Mouse (Mus musculus): ENCODE data around the gene F2. TPM values are rescaled to one million over a fixed set of nuclear protein-coding genes. Genes with fewer than 3 reads are reported as not detected.
"Not testable (repeated sequence)": the region's sequence is repeated elsewhere in the genome, so short reads cannot be mapped to it uniquely, and the experiment has no call there.

Gene F2
- polyA plus RNA-seq, 1 experiment from 2014 or later: 1.8 TPM

- H3K27ac ChIP-seq (ENCODE audit: low read length): no peak overlapping the region
- WGBS: 90% methylated on average over 5 of the region's 5 CpGs
- H3K27me3 ChIP-seq (ENCODE audit: insufficient read depth, low read length): no peaks in the 10 kb centered on the region
- no peaks in the 10 kb centered on the region for H3K9me3 ChIP-seq (ENCODE audit: low read length)
- peaks cover 43% of the 10 kb centered on the region for H3K36me3 ChIP-seq (ENCODE audit: insufficient read depth, low read length)
- H3K4me2 ChIP-seq (replicated peaks; ENCODE audit: low read depth, low read length): no peak overlapping the region
- H3K9ac ChIP-seq (replicated peaks; ENCODE audit: low read length): no peak overlapping the region
- no peaks in the 10 kb centered on the region for H3K4me1 ChIP-seq (ENCODE audit: insufficient read depth, low read length)
- H3K4me3 ChIP-seq (ENCODE audit: low read length): no peak overlapping the region
- ATAC-seq (ENCODE audit: low FRiP score, low TSS enrichment): no peak
These were observed 13.9 kb downstream of the F2 start for GRCm38 (mm10) chr2:91622356-91622755.

GRCm38 (mm10) chr2:91609370-91609769 is 26.8 kb downstream of the F2 start:
- not testable (repeated sequence) for H3K27me3 ChIP-seq (ENCODE audit: insufficient read depth, low read length); H3K4me1 ChIP-seq (ENCODE audit: insufficient read depth, low read length); H3K4me3 ChIP-seq (ENCODE audit: low read length); ATAC-seq (ENCODE audit: low FRiP score, low TSS enrichment); H3K9me3 ChIP-seq (ENCODE audit: low read length); H3K9ac ChIP-seq (replicated peaks; ENCODE audit: low read length); H3K27ac ChIP-seq (ENCODE audit: low read length); H3K4me2 ChIP-seq (replicated peaks; ENCODE audit: low read depth, low read length)
- H3K36me3 ChIP-seq (ENCODE audit: insufficient read depth, low read length): peaks cover 41% of the 10 kb centered on the region

- Histone ChIP-seq H3K4me2 (replicated peaks; ENCODE audit: low read depth, low read length) (no peak overlapping the region), H3K9me3 (ENCODE audit: low read length) (no peaks in the 10 kb centered on the region), H3K27me3 (ENCODE audit: insufficient read depth, low read length) (no peaks in the 10 kb centered on the region), H3K4me3 (ENCODE audit: low read length) (no peak overlapping the region), H3K4me1 (ENCODE audit: insufficient read depth, low read length) (no peaks in the 10 kb centered on the region), H3K36me3 (ENCODE audit: insufficient read depth, low read length) (peaks cover 64% of the 10 kb centered on the region), H3K9ac (replicated peaks; ENCODE audit: low read length) (no peak overlapping the region), H3K27ac (ENCODE audit: low read length) (no peak overlapping the region)
- 86% methylated on average over 4 of the region's 4 CpGs for WGBS
- no peak for ATAC-seq (ENCODE audit: low FRiP score, low TSS enrichment)
These were observed 33.8 kb downstream of the F2 start for GRCm38 (mm10) chr2:91602389-91602788.

- Histone ChIP-seq H3K27ac (ENCODE audit: low read length) (no peak overlapping the region), H3K4me3 (ENCODE audit: low read length) (no peak overlapping the region), H3K9me3 (ENCODE audit: low read length) (no peaks in the 10 kb centered on the region), H3K4me1 (ENCODE audit: insufficient read depth, low read length) (no peaks in the 10 kb centered on the region), H3K9ac (replicated peaks; ENCODE audit: low read length) (no peak overlapping the region), H3K36me3 (ENCODE audit: insufficient read depth, low read length) (peaks cover 64% of the 10 kb centered on the region), H3K4me2 (replicated peaks; ENCODE audit: low read depth, low read length) (no peak overlapping the region), H3K27me3 (ENCODE audit: insufficient read depth, low read length) (no peaks in the 10 kb centered on the region)
- WGBS: 96% methylated on average over 4 of the region's 4 CpGs
- no peak for ATAC-seq (ENCODE audit: low FRiP score, low TSS enrichment)
These were observed 35.7 kb downstream of the F2 start for GRCm38 (mm10) chr2:91600475-91600874.

GRCm38 (mm10) chr2:91586242-91586641 is 50.0 kb downstream of the F2 start:
- Histone ChIP-seq H3K4me1 (ENCODE audit: insufficient read depth, low read length) (no peaks in the 10 kb centered on the region), H3K27ac (ENCODE audit: low read length) (no peak overlapping the region), H3K9ac (replicated peaks; ENCODE audit: low read length) (no peak overlapping the region), H3K27me3 (ENCODE audit: insufficient read depth, low read length) (no peaks in the 10 kb centered on the region), H3K9me3 (ENCODE audit: low read length) (no peaks in the 10 kb centered on the region), H3K4me2 (replicated peaks; ENCODE audit: low read depth, low read length) (no peak overlapping the region), H3K36me3 (ENCODE audit: insufficient read depth, low read length) (peaks cover 41% of the 10 kb centered on the region), H3K4me3 (ENCODE audit: low read length) (no peak overlapping the region)
- WGBS: 90% methylated on average over 1 of the region's 1 CpGs
- no peak for ATAC-seq (ENCODE audit: low FRiP score, low TSS enrichment)

GRCm38 (mm10) chr2:91580894-91581293 is 55.3 kb downstream of the F2 start:
- H3K36me3 ChIP-seq (ENCODE audit: insufficient read depth, low read length): peaks cover 43% of the 10 kb centered on the region

More at GRCm38 (mm10) chr2:91580894-91581293, 55.3 kb downstream of the F2 start:
- no peaks in the 10 kb centered on the region for H3K4me1 ChIP-seq (ENCODE audit: insufficient read depth, low read length)
- no peak overlapping the region for H3K4me2 ChIP-seq (replicated peaks; ENCODE audit: low read depth, low read length)
- H3K27me3 ChIP-seq (ENCODE audit: insufficient read depth, low read length): no peaks in the 10 kb centered on the region
- no peak overlapping the region for H3K27ac ChIP-seq (ENCODE audit: low read length)
- ATAC-seq (ENCODE audit: low FRiP score, low TSS enrichment): no peak
- H3K4me3 ChIP-seq (ENCODE audit: low read length): no peak overlapping the region
- peaks cover 2% of the 10 kb centered on the region; the same call in 1 of the 2 replicates for H3K9me3 ChIP-seq (ENCODE audit: low read length)
- no peak overlapping the region for H3K9ac ChIP-seq (replicated peaks; ENCODE audit: low read length)
- WGBS: 94% methylated on average over 1 of the region's 1 CpGs

Other genes starting within 250 kb of the F2 start
- gene 1110051M20Rik, start 191.7 kb downstream of the F2 start, polyA plus RNA-seq (2015; fragmentation: Nextera tagmentation; extraction: Ambion mirVana): 66.9 and 68.9 TPM in 2 replicates
- 7.6 and 9.0 TPM in 2 replicates for gene Lrp4, start 178.9 kb downstream of the F2 start, polyA plus RNA-seq (2015; fragmentation: Nextera tagmentation; extraction: Ambion mirVana)
- 63.7 and 70.3 TPM in 2 replicates for gene Ckap5, start 109.7 kb downstream of the F2 start, polyA plus RNA-seq (2015; fragmentation: Nextera tagmentation; extraction: Ambion mirVana)
- 12.6 and 13.8 TPM in 2 replicates for gene Zfp408, start 13.4 kb upstream of the F2 start, polyA plus RNA-seq (2015; fragmentation: Nextera tagmentation; extraction: Ambion mirVana)
- gene Arhgap1, start 13.4 kb upstream of the F2 start, polyA plus RNA-seq (2015; fragmentation: Nextera tagmentation; extraction: Ambion mirVana): 137 and 142 TPM in 2 replicates
- gene Atg13, start 74.2 kb upstream of the F2 start, polyA plus RNA-seq (2015; fragmentation: Nextera tagmentation; extraction: Ambion mirVana): 29.1 and 29.2 TPM in 2 replicates
- 20.6 and 24.7 TPM in 2 replicates for gene Harbi1, start 74.4 kb upstream of the F2 start, polyA plus RNA-seq (2015; fragmentation: Nextera tagmentation; extraction: Ambion mirVana)
- 20.7 and 24.5 TPM in 2 replicates for gene Ambra1, start 93.7 kb upstream of the F2 start, polyA plus RNA-seq (2015; fragmentation: Nextera tagmentation; extraction: Ambion mirVana)